Mouse (Mus musculus) midbrain, embryonic 12.5 days (tissue): ENCODE measurements around the gene Dnase1l2. TPM values are rescaled to one million over a fixed set of nuclear protein-coding genes. Genes with fewer than 3 reads are reported as not detected.

ENCODE experiments used
- ATAC-seq: fragments of 200-750 bp; cut with Nextera tagmentation; 2 replicates; pipeline ENCODE4 v1.8.0; 2017; ENCODE audit warnings: low read depth, moderate TSS enrichment, moderate library complexity; ENCODE audit not compliant: low FRiP score
- H3K27ac ChIP-seq: fragments of 300-500 bp; sonication (generic); replicated peaks from 2 replicates; pipeline ENCODE4 v1.5.1; 2016; ENCODE audit warnings: mild to moderate bottlenecking
- H3K27me3 ChIP-seq: fragments of 300-500 bp; sonication (generic); 2 replicates; pipeline ENCODE4 v1.6.1; 2016; ENCODE audit warnings: mild to moderate bottlenecking
- H3K36me3 ChIP-seq: fragments of 300-500 bp; sonication (generic); 2 replicates; pipeline ENCODE4 v1.6.1; 2016
- H3K4me1 ChIP-seq: fragments of 300-500 bp; sonication (generic); 2 replicates; pipeline ENCODE4 v1.6.1; 2016
- H3K4me2 ChIP-seq: fragments of 300-500 bp; sonication (generic); replicated peaks from 2 replicates; pipeline ENCODE4 v1.6.1; 2016; ENCODE audit warnings: mild to moderate bottlenecking, moderate library complexity
- H3K4me3 ChIP-seq: fragments of 300-500 bp; sonication (generic); 2 replicates; pipeline ENCODE4 v1.5.1; 2016; ENCODE audit warnings: mild to moderate bottlenecking
- H3K9ac ChIP-seq: fragments of 300-500 bp; sonication (generic); replicated peaks from 2 replicates; pipeline ENCODE4 v1.6.1; 2016; ENCODE audit warnings: mild to moderate bottlenecking, moderate library complexity
- H3K9me3 ChIP-seq: fragments of 300-500 bp; sonication (generic); 2 replicates; pipeline ENCODE4 v1.6.1; 2016; ENCODE audit warnings: mild to moderate bottlenecking
- WGBS: fragments of 180-500 bp; shearing (Covaris S2); methylation state at CpG from one replicate; pipeline ENCODE4 v1.1.7; 2016; 5-methylcytosine and 5-hydroxymethylcytosine counted together
- polyA plus RNA-seq: library from polyadenylated mRNA; unstranded; fragments of >200 nt; fragmentation: Nextera tagmentation; extraction: Ambion mirVana; gene quantifications from 2 replicates; pipeline ENCODE4 v1.2.1, GENCODE M21; 2016

The Dnase1l2 gene
- polyA plus RNA-seq, 1 experiment from 2014 or later: 5.3 TPM

DNA sequence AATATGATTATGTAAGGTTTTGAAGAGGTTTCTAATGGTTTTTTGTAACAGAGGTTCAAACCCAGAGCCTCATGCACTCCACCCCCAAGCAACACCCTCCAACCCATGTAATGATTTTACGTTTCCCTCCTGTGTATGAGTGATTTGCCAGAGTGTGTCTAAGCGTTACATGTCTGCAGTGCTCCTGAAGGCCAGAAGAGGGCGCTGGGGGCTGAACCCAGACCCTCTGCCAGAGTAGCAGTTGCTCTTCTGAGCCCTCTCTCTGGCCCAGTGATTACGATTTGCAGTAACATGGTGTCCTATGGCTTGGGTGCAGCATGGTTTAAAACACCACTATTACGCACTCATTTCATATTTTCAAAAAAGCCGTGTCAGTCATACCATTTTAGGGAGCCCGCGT, 51.8 kb downstream of the Dnase1l2 start:
- Histone ChIP-seq H3K9me3 (no peaks in the 10 kb centered on the region), H3K36me3 (peaks cover 35% of the 10 kb centered on the region), H3K4me3 (no peak overlapping the region), H3K9ac (no peak overlapping the region), H3K27ac (no peak overlapping the region), H3K4me1 (no peaks in the 10 kb centered on the region), H3K27me3 (no peaks in the 10 kb centered on the region), H3K4me2 (no peak overlapping the region)
- WGBS: 68% methylated on average over 8 of the region's 8 CpGs
- ATAC-seq: no peak

Other genes starting within 250 kb of the Dnase1l2 start
- 14.2 and 14.8 TPM in 2 replicates for gene Tbc1d24, start 237.5 kb downstream of the Dnase1l2 start, polyA plus RNA-seq
- gene Ntn3, start 233.6 kb downstream of the Dnase1l2 start, polyA plus RNA-seq: 6.9 and 7.0 TPM in 2 replicates
- 13.9 and 14.7 TPM in 2 replicates for gene Tedc2, start 222.3 kb downstream of the Dnase1l2 start, polyA plus RNA-seq
- gene Ccnf, start 191.6 kb downstream of the Dnase1l2 start, polyA plus RNA-seq: 76.5 and 77.3 TPM in 2 replicates
- gene Abca17, start 92.0 kb downstream of the Dnase1l2 start, polyA plus RNA-seq: 0.41 TPM in 1 of 2 replicates, not detected in the other
- 19.2 and 21.2 TPM in 2 replicates for gene Abca3, start 91.2 kb downstream of the Dnase1l2 start, polyA plus RNA-seq
- 367 and 378 TPM in 2 replicates for gene Rnps1, start 28.5 kb downstream of the Dnase1l2 start, polyA plus RNA-seq
- gene Eci1, start 16.5 kb downstream of the Dnase1l2 start, polyA plus RNA-seq: 53.7 and 68.0 TPM in 2 replicates
- 36.5 and 41.9 TPM in 2 replicates for gene E4f1, start 27.2 kb upstream of the Dnase1l2 start, polyA plus RNA-seq
- 60.0 TPM in 2 replicates for gene Pgp, start 27.3 kb upstream of the Dnase1l2 start, polyA plus RNA-seq
- 0.34 TPM in 1 of 2 replicates, not detected in the other for gene Bricd5, start 30.8 kb upstream of the Dnase1l2 start, polyA plus RNA-seq
- gene Mlst8, start 36.0 kb upstream of the Dnase1l2 start, polyA plus RNA-seq: 37.0 TPM in 2 replicates
- gene Caskin1, start 45.5 kb upstream of the Dnase1l2 start, polyA plus RNA-seq: 20.2 and 23.0 TPM in 2 replicates
- 92.4 and 94.9 TPM in 2 replicates for gene Traf7, start 84.8 kb upstream of the Dnase1l2 start, polyA plus RNA-seq
- 1.9 and 2.2 TPM in 2 replicates for gene Rab26, start 91.1 kb upstream of the Dnase1l2 start, polyA plus RNA-seq
- gene Pkd1, start 106.7 kb upstream of the Dnase1l2 start, polyA plus RNA-seq: 25.1 and 27.1 TPM in 2 replicates
- gene Tsc2, start 189.5 kb upstream of the Dnase1l2 start, polyA plus RNA-seq: 82.2 and 89.6 TPM in 2 replicates
- 14.3 and 14.9 TPM in 2 replicates for gene Nthl1, start 189.6 kb upstream of the Dnase1l2 start, polyA plus RNA-seq
- 26.4 and 33.8 TPM in 2 replicates for gene Slc9a3r2, start 207.2 kb upstream of the Dnase1l2 start, polyA plus RNA-seq
- not detected in 2 replicates for gene Npw, start 215.4 kb upstream of the Dnase1l2 start, polyA plus RNA-seq
- 23.5 and 25.0 TPM in 2 replicates for gene Zfp598, start 226.6 kb upstream of the Dnase1l2 start, polyA plus RNA-seq
- 27.6 and 31.7 TPM in 2 replicates for gene Syngr3, start 246.8 kb upstream of the Dnase1l2 start, polyA plus RNA-seq